Mouse (Mus musculus) thymus, postnatal 4 days (tissue): ENCODE data around the gene Pwwp2b.

Experiments used
- DNase-seq: peaks from one replicate; pipeline ENCODE4 v3.0.0; 2021

The Pwwp2b gene

GRCm38 (mm10) chr7:139224725-139225124 lies 23.6 kb upstream of the Pwwp2b start:
- peak; percentile 69 for DNase-seq

- DNase-seq, result peak; percentile 6
Measured at GRCm38 (mm10) chr7:139226416-139226815, 21.9 kb upstream of the Pwwp2b start.

- DNase-seq, result peak; percentile 13
Measured at GRCm38 (mm10) chr7:139228447-139229171, 19.7 kb upstream of the Pwwp2b start.

- DNase-seq, result no peak
Measured at GRCm38 (mm10) chr7:139229837-139230236, 18.4 kb upstream of the Pwwp2b start.

- DNase-seq, result no peak
Measured at GRCm38 (mm10) chr7:139230241-139230640, 18.0 kb upstream of the Pwwp2b start.

GRCm38 (mm10) chr7:139233714-139234113 lies 14.6 kb upstream of the Pwwp2b start:
- peak; percentile 95 for DNase-seq

- peak; percentile 49 for DNase-seq
Measured at GRCm38 (mm10) chr7:139234426-139235188, 13.7 kb upstream of the Pwwp2b start.

GRCm38 (mm10) chr7:139235651-139236358 lies 12.5 kb upstream of the Pwwp2b start:
- peak; percentile 61 for DNase-seq

GRCm38 (mm10) chr7:139239432-139239831 lies 8.8 kb upstream of the Pwwp2b start:
- DNase-seq, result no peak

GRCm38 (mm10) chr7:139246086-139246485 lies 2.2 kb upstream of the Pwwp2b start:
- no peak for DNase-seq

GRCm38 (mm10) chr7:139246931-139247880 lies 1.1 kb upstream of the Pwwp2b start:
- no peak for DNase-seq

- peak; percentile 36 for DNase-seq
Measured at GRCm38 (mm10) chr7:139248615-139249405, 528 bp downstream of the Pwwp2b start.

GRCm38 (mm10) chr7:139249406-139250210 lies 1.3 kb downstream of the Pwwp2b start:
- DNase-seq, result no peak

- DNase-seq, result no peak
Measured at GRCm38 (mm10) chr7:139251881-139252301, 3.6 kb downstream of the Pwwp2b start.

- DNase-seq, result no peak
Measured at GRCm38 (mm10) chr7:139252566-139252965, 4.3 kb downstream of the Pwwp2b start.

- no peak for DNase-seq
Measured at GRCm38 (mm10) chr7:139252986-139253385, 4.7 kb downstream of the Pwwp2b start.

GRCm38 (mm10) chr7:139253462-139253861 lies 5.2 kb downstream of the Pwwp2b start:
- no peak for DNase-seq

GRCm38 (mm10) chr7:139254626-139255025 lies 6.3 kb downstream of the Pwwp2b start:
- DNase-seq, result no peak

GRCm38 (mm10) chr7:139257752-139258542 lies 9.7 kb downstream of the Pwwp2b start:
- DNase-seq, result no peak

GRCm38 (mm10) chr7:139264337-139264736 lies 16.1 kb downstream of the Pwwp2b start:
- no peak for DNase-seq
